24 mouse cellular contexts compared by ENCODE assay signal in genomic region chr9:64652138-64652537, GRCm38 (mm10).
DNase-seq lines count a peak whose midpoint lies in the region; ATAC-seq and TF ChIP-seq lines count a peak whose summit lies in the region.
"Had no signal": no experiment of that assay in that cellular context is flagged by ENCODE, and none has a peak within 500 bp of the region (broad histone marks: within the 10 kb centered on the region; RNA-seq: fewer than 3 reads in every experiment).

No protein-coding gene starts in this region.

- no peaks in the 10 kb centered on the region for H3K9me3 ChIP-seq in MEL (replicated peaks; ENCODE audit: insufficient read depth, low read length)
- H3K9me3 ChIP-seq in intestine, embryonic 16.5 days (ENCODE audit: control insufficient read depth, low read length), result no peaks in the 10 kb centered on the region
- H3K9me3 ChIP-seq: forebrain, embryonic 10.5 days; forebrain, embryonic 13.5 days; G1E; hindbrain, embryonic 12.5 days; hindbrain, embryonic 15.5 days had no signal

- TF ChIP-seq RAD21 in MEL (IDR thresholded peaks at IDR 0.05; ENCODE audit: low read depth, low read length), result no peak

- no peaks in the 10 kb centered on the region for H3K36me3 ChIP-seq in kidney, adult 2 months (ENCODE audit: control insufficient read depth, insufficient read depth, low read length)
- peaks cover 0 to 19% of the 10 kb centered on the region in 2 experiments; a peak in 2 of 4 replicates for H3K36me3 ChIP-seq in MEL (ENCODE audit: control insufficient read depth in 1 of 2, insufficient read depth in 2 of 2, low read length in 2 of 2)
- H3K36me3 ChIP-seq in intestine, embryonic 16.5 days (ENCODE audit: control insufficient read depth, insufficient read depth, low read length), result no peaks in the 10 kb centered on the region
- H3K36me3 ChIP-seq: forebrain, embryonic 10.5 days; G1E; hindbrain, embryonic 12.5 days; hindbrain, embryonic 15.5 days had no signal

- H3K27ac ChIP-seq in kidney, adult 2 months (ENCODE audit: insufficient read depth, low read depth, low read length), result peak overlapping the region; percentile 32; the same call in 1 of the 2 replicates
- peak overlapping the region; percentile 27; the same call in 1 of the 2 replicates for H3K27ac ChIP-seq in MEL (ENCODE audit: control insufficient read depth, low read depth, low read length)
- no peak overlapping the region for H3K27ac ChIP-seq in intestine, embryonic 16.5 days (ENCODE audit: low read length)
- H3K27ac ChIP-seq: forebrain, embryonic 10.5 days; forebrain, embryonic 13.5 days; gastrocnemius, adult 2 months; hindbrain, embryonic 12.5 days; hindbrain, embryonic 15.5 days had no signal

- TF ChIP-seq CTCF in kidney, adult 2 months (conservative IDR thresholded peaks at IDR 0.05; ENCODE audit: insufficient read depth, insufficient read length, low read depth, low read length), result no peak
- TF ChIP-seq CTCF in MEL (IDR thresholded peaks at IDR 0.05 in 2 of 3, conservative IDR thresholded peaks at IDR 0.05 in 1 of 3; ENCODE audit: control insufficient read depth in 1 of 3, insufficient read depth in 1 of 3, low read depth in 2 of 3, low read length in 3 of 3, poor library complexity in 1 of 3, severe bottlenecking in 1 of 3), result no peak

- DNase-seq in kidney, adult 2 months, result peak; percentile 69
- no peak for DNase-seq in kidney, postnatal 14 days
- DNase-seq in MEL (ENCODE audit: low read depth, low spot score), result no peak
- no peak for DNase-seq in cerebellum, adult 9-10 months
- no peak for DNase-seq in cerebellum, postnatal 4 days (ENCODE audit: low spot score in 2 of 2)
- DNase-seq: adrenal gland, adult 2 months; adrenal gland, postnatal 14 days; B cell, adult 2 months; cerebellum, adult 11 months; cerebellum, adult 2 months; cerebellum, postnatal 10 days; cerebellum, postnatal 36 days; gastrocnemius, adult 2 months; gastrocnemius, postnatal 14 days; heart, adult 11 months had no signal

- peak; percentile 75 for ATAC-seq in intestine, embryonic 16.5 days
- ATAC-seq: forebrain, embryonic 13.5 days; forebrain, embryonic 16.5 days had no signal

- no peak overlapping the region for H3K9ac ChIP-seq in MEL (ENCODE audit: control insufficient read depth, low read depth, low read length, poor library complexity, severe bottlenecking)
- H3K9ac ChIP-seq in intestine, embryonic 16.5 days (ENCODE audit: low read depth, low read length), result no peak overlapping the region
- H3K9ac ChIP-seq: forebrain, embryonic 13.5 days; hindbrain, embryonic 12.5 days; hindbrain, embryonic 15.5 days had no signal

- no peak overlapping the region for H3K4me2 ChIP-seq in intestine, embryonic 16.5 days (ENCODE audit: low read depth, low read length)
- H3K4me2 ChIP-seq: forebrain, embryonic 13.5 days; heart, embryonic 11.5 days; hindbrain, embryonic 12.5 days; hindbrain, embryonic 15.5 days had no signal

- no peaks in the 10 kb centered on the region for H3K79me2 ChIP-seq in MEL (ENCODE audit: control insufficient read depth, insufficient read depth, low read length, poor library complexity)

- peaks cover 6% of the 10 kb centered on the region; the same call in 1 of the 2 replicates for H3K4me1 ChIP-seq in kidney, adult 2 months (ENCODE audit: control insufficient read depth, insufficient read depth, low read length)
- H3K4me1 ChIP-seq in MEL (ENCODE audit: control insufficient read depth in 1 of 2, insufficient read depth in 2 of 2, low read length in 2 of 2), result peaks cover 10 to 27% of the 10 kb centered on the region in 2 experiments
- H3K4me1 ChIP-seq in intestine, embryonic 16.5 days (ENCODE audit: control insufficient read depth, insufficient read depth, low read length), result peaks cover 3% of the 10 kb centered on the region; the same call in 1 of the 2 replicates

- TF ChIP-seq EP300 in MEL (IDR thresholded peaks at IDR 0.05; ENCODE audit: low read depth in 1 of 2, low read length in 2 of 2), result no peak

- H3K4me3 ChIP-seq in kidney, adult 2 months (ENCODE audit: insufficient read depth, low read depth, low read length), result no peak overlapping the region
- H3K4me3 ChIP-seq in MEL (ENCODE audit: control insufficient read depth in 1 of 2, insufficient read depth in 1 of 2, low read depth in 2 of 2, low read length in 2 of 2), result no peak overlapping the region; a peak in 1 of 4 replicates
- no peak overlapping the region for H3K4me3 ChIP-seq in intestine, embryonic 16.5 days (ENCODE audit: low read length)
- H3K4me3 ChIP-seq: forebrain, embryonic 10.5 days; forebrain, embryonic 13.5 days; gastrocnemius, adult 2 months; hindbrain, embryonic 12.5 days; hindbrain, embryonic 15.5 days had no signal

- H3K27me3 ChIP-seq in kidney, adult 2 months (replicated peaks; ENCODE audit: control insufficient read depth, insufficient read depth, low read length), result no peaks in the 10 kb centered on the region
- H3K27me3 ChIP-seq in MEL (ENCODE audit: control insufficient read depth in 1 of 2, insufficient read depth in 2 of 2, low read length in 2 of 2), result no peaks in the 10 kb centered on the region
- no peaks in the 10 kb centered on the region for H3K27me3 ChIP-seq in intestine, embryonic 16.5 days (replicated peaks; ENCODE audit: control insufficient read depth, insufficient read depth, low read length)
- H3K27me3 ChIP-seq: CH12.LX; forebrain, embryonic 13.5 days; hindbrain, embryonic 15.5 days had no signal

- 49% methylated on average over 2 of the region's 2 CpGs for WGBS in kidney, adult 2 months
- 51% methylated on average over 2 of the region's 2 CpGs for WGBS in intestine, embryonic 16.5 days

- TF ChIP-seq POLR2A in kidney, adult 2 months (IDR thresholded peaks at IDR 0.05; ENCODE audit: low read depth, low read length), result no peak
- TF ChIP-seq POLR2A in MEL (IDR thresholded peaks at IDR 0.05; ENCODE audit: control insufficient read depth in 1 of 2, insufficient read depth in 1 of 2, low read depth in 1 of 2, low read length in 2 of 2, poor library complexity in 1 of 2), result no peak

TF ChIP-seq in MEL, 35 proteins besides CTCF, POLR2A, EP300 and RAD21:
- TF ChIP-seq MXI1 (IDR thresholded peaks at IDR 0.05; ENCODE audit: low read depth, low read length) (no peak), MAZ (IDR thresholded peaks at IDR 0.05; ENCODE audit: low read depth, low read length) (no peak), SIN3A (IDR thresholded peaks at IDR 0.05; ENCODE audit: low read length) (0 out of 2 replicates have a peak, but pooled peaks have one; percentile 27), GABPA (IDR thresholded peaks at IDR 0.05; ENCODE audit: low read depth, low read length) (no peak), TAL1 (IDR thresholded peaks at IDR 0.05; ENCODE audit: low read length) (no peak), NELFE (IDR thresholded peaks at IDR 0.05; ENCODE audit: low read depth, low read length) (0 out of 2 replicates have a peak, but pooled peaks have one; percentile 15)
